Mouse (Mus musculus): Measurements from ENCODE around the gene Abhd5. TPM values are rescaled to one million over a fixed set of nuclear protein-coding genes. Genes with fewer than 3 reads are reported as not detected.

The Abhd5 gene
- polyA plus RNA-seq, 1 experiment from 2014 or later = 21.2 TPM

GRCm38 (mm10) chr9:122350396-122351130 is 845 bp upstream of the Abhd5 start:
- 0 out of 2 replicates have a peak, but pooled peaks cover 2% of the 10 kb centered on the region for H3K27me3 ChIP-seq
- no peaks in the 10 kb centered on the region for H3K36me3 ChIP-seq
- peak overlapping the region; percentile 71 for H3K4me3 ChIP-seq
- H3K9ac ChIP-seq = peak overlapping the region; percentile 80
- peak overlapping the region; percentile 65 for H3K4me2 ChIP-seq
- H3K27ac ChIP-seq = peak overlapping the region; percentile 84; the same call in 1 of the 2 replicates
- peaks cover 8% of the 10 kb centered on the region for H3K4me1 ChIP-seq (replicated peaks)
- peak; percentile 1; the same call in 1 of the 2 replicates for ATAC-seq (ENCODE audit: low FRiP score)
- 75% methylated on average over 7 of the region's 7 CpGs for WGBS
- no peaks in the 10 kb centered on the region for H3K9me3 ChIP-seq

GRCm38 (mm10) chr9:122352025-122352392 is 601 bp downstream of the Abhd5 start:
- Histone ChIP-seq H3K4me3 (peak overlapping the region; percentile 71), H3K4me1 (replicated peaks) (peaks cover 8% of the 10 kb centered on the region), H3K9me3 (no peaks in the 10 kb centered on the region), H3K27ac (peak overlapping the region; percentile 84), H3K4me2 (peak overlapping the region; percentile 65), H3K27me3 (0 out of 2 replicates have a peak, but pooled peaks cover 2% of the 10 kb centered on the region), H3K36me3 (no peaks in the 10 kb centered on the region), H3K9ac (peak overlapping the region; percentile 80)
- ATAC-seq (ENCODE audit: low FRiP score) = no peak
- WGBS = 1% methylated on average over 27 of the region's 30 CpGs

DNA sequence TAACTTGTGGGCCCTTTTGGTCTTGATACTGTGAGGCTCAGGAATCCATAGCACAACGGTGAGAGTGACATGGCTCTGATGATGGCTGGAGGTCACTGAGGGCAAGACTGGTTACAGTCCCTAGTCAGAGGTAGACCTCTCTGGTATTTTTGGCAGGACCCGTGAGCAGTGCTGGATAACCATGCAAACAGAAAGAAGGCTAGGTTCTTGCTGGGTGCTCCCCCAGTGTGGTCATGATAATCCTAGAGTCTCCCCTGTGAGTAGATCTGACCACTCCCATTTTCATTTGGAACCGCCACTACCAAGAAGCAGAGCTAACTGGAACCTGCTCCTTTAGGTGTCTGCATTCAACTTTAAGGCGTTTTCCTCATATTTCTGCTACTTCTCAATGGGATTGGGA is 1.5 kb downstream of the Abhd5 start:
- Histone ChIP-seq H3K27ac (no peak overlapping the region), H3K4me2 (no peak overlapping the region)

GRCm38 (mm10) chr9:122354240-122354639 is 2.8 kb downstream of the Abhd5 start:
- no peak for ATAC-seq (ENCODE audit: low FRiP score)
- Histone ChIP-seq H3K36me3 (no peaks in the 10 kb centered on the region), H3K4me2 (no peak overlapping the region), H3K9me3 (no peaks in the 10 kb centered on the region), H3K4me1 (replicated peaks) (peaks cover 8% of the 10 kb centered on the region), H3K27ac (no peak overlapping the region), H3K9ac (no peak overlapping the region), H3K4me3 (no peak overlapping the region), H3K27me3 (0 out of 2 replicates have a peak, but pooled peaks cover 2% of the 10 kb centered on the region)
- 87% methylated on average over 3 of the region's 3 CpGs for WGBS

More for the DNA sequence above, 1.5 kb downstream of the Abhd5 start:
- WGBS = 90% methylated on average over 4 of the region's 4 CpGs
- ATAC-seq (ENCODE audit: low FRiP score) = no peak
- peaks cover 8% of the 10 kb centered on the region for H3K4me1 ChIP-seq (replicated peaks)
- H3K9ac ChIP-seq = no peak overlapping the region
- no peaks in the 10 kb centered on the region for H3K36me3 ChIP-seq
- 0 out of 2 replicates have a peak, but pooled peaks cover 2% of the 10 kb centered on the region for H3K27me3 ChIP-seq
- H3K9me3 ChIP-seq = no peaks in the 10 kb centered on the region
- H3K4me3 ChIP-seq = no peak overlapping the region

GRCm38 (mm10) chr9:122357073-122357472 is 5.7 kb downstream of the Abhd5 start:
- no peak overlapping the region for H3K4me3 ChIP-seq
- H3K27me3 ChIP-seq = 0 out of 2 replicates have a peak, but pooled peaks cover 2% of the 10 kb centered on the region
- 95% methylated on average over 1 of the region's 1 CpGs for WGBS
- H3K27ac ChIP-seq = no peak overlapping the region
- no peak for ATAC-seq (ENCODE audit: low FRiP score)
- H3K4me2 ChIP-seq = no peak overlapping the region
- no peak overlapping the region for H3K9ac ChIP-seq
- peaks cover 6% of the 10 kb centered on the region for H3K4me1 ChIP-seq (replicated peaks)
- no peaks in the 10 kb centered on the region for H3K9me3 ChIP-seq
- H3K36me3 ChIP-seq = no peaks in the 10 kb centered on the region

DNA sequence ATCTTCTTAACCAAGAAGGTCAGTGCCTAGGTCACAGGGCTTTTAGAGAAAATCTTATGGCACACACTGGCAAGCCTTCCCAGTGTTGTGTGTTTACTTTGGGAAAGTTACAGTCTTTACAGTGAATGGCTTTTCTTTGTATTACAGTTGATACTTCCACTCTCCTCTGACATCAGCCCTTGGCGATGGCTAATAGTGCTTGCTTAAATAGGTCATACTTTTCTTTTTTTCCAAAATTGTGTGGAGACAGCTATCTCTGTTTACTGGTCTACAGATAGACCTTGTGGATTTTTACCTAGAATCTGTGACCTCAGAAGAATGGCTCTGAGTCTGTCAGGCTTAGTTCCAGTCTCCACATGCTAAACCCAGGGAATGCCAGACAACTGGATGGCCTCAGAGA is 6.2 kb downstream of the Abhd5 start:
- 96% methylated on average over 1 of the region's 1 CpGs for WGBS

GRCm38 (mm10) chr9:122364171-122364570 is 12.8 kb downstream of the Abhd5 start:
- Histone ChIP-seq H3K36me3 (no peaks in the 10 kb centered on the region), H3K9me3 (no peaks in the 10 kb centered on the region), H3K4me3 (no peak overlapping the region), H3K4me1 (replicated peaks) (no peaks in the 10 kb centered on the region), H3K4me2 (no peak overlapping the region), H3K9ac (no peak overlapping the region), H3K27me3 (no peaks in the 10 kb centered on the region), H3K27ac (no peak overlapping the region)
- 97% methylated on average over 1 of the region's 1 CpGs for WGBS
- ATAC-seq (ENCODE audit: low FRiP score) = no peak

More for the DNA sequence above, 6.2 kb downstream of the Abhd5 start:
- Histone ChIP-seq H3K9me3 (no peaks in the 10 kb centered on the region), H3K4me2 (no peak overlapping the region), H3K4me1 (replicated peaks) (peaks cover 4% of the 10 kb centered on the region), H3K9ac (no peak overlapping the region), H3K4me3 (no peak overlapping the region), H3K27ac (no peak overlapping the region), H3K36me3 (no peaks in the 10 kb centered on the region), H3K27me3 (0 out of 2 replicates have a peak, but pooled peaks cover 2% of the 10 kb centered on the region)
- no peak for ATAC-seq (ENCODE audit: low FRiP score)

- ATAC-seq (ENCODE audit: low FRiP score) = no peak
- Histone ChIP-seq H3K27ac (no peak overlapping the region), H3K4me3 (no peak overlapping the region), H3K36me3 (no peaks in the 10 kb centered on the region), H3K27me3 (no peaks in the 10 kb centered on the region), H3K4me2 (no peak overlapping the region), H3K9ac (no peak overlapping the region), H3K4me1 (replicated peaks) (no peaks in the 10 kb centered on the region), H3K9me3 (no peaks in the 10 kb centered on the region)
- 94% methylated on average over 6 of the region's 6 CpGs for WGBS
Measured at GRCm38 (mm10) chr9:122370292-122370794, 18.9 kb downstream of the Abhd5 start.

DNA sequence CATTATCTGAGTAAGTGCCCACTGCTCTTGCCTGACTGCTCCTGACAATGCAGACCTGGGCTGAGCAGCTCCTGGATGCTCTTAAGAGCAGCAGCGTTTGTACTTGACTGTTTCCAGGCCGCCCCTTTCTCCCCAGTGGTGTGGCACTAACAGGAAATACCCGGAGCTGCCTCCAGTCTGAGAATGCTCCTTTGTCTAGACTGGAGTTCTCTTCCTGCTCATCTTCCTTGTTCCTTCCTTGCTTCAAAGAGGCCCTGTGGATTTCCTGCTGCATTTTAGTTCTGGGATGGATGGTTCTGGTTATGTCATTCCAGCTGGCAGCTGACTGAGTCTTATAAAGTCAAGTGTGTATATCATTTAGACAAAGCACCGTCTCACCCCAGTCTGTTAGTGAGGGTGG is 21.1 kb downstream of the Abhd5 start:
- H3K9me3 ChIP-seq = no peaks in the 10 kb centered on the region
- H3K4me1 ChIP-seq (replicated peaks) = no peaks in the 10 kb centered on the region
- no peaks in the 10 kb centered on the region for H3K36me3 ChIP-seq
- no peak overlapping the region for H3K4me3 ChIP-seq
- no peak overlapping the region for H3K9ac ChIP-seq
- H3K27ac ChIP-seq = no peak overlapping the region
- ATAC-seq (ENCODE audit: low FRiP score) = no peak
- H3K27me3 ChIP-seq = no peaks in the 10 kb centered on the region
- 65% methylated on average over 4 of the region's 4 CpGs for WGBS
- H3K4me2 ChIP-seq = no peak overlapping the region

- Histone ChIP-seq H3K27me3 (no peaks in the 10 kb centered on the region), H3K9me3 (no peaks in the 10 kb centered on the region), H3K27ac (no peak overlapping the region), H3K4me1 (replicated peaks) (no peaks in the 10 kb centered on the region), H3K36me3 (0 out of 2 replicates have a peak, but pooled peaks cover under 1% of the 10 kb centered on the region), H3K4me3 (no peak overlapping the region), H3K4me2 (no peak overlapping the region), H3K9ac (no peak overlapping the region)
- 97% methylated on average over 1 of the region's 1 CpGs for WGBS
- ATAC-seq (ENCODE audit: low FRiP score) = no peak
Measured at GRCm38 (mm10) chr9:122372991-122373390, 21.6 kb downstream of the Abhd5 start.

GRCm38 (mm10) chr9:122378986-122379385 is 27.6 kb downstream of the Abhd5 start:
- ATAC-seq (ENCODE audit: low FRiP score) = no peak
- H3K9me3 ChIP-seq = no peaks in the 10 kb centered on the region
- 0 out of 2 replicates have a peak, but pooled peaks cover 15% of the 10 kb centered on the region for H3K27me3 ChIP-seq
- 85% methylated on average over 6 of the region's 6 CpGs for WGBS
- H3K4me3 ChIP-seq = no peak overlapping the region
- H3K27ac ChIP-seq = no peak overlapping the region
- no peak overlapping the region for H3K4me2 ChIP-seq
- H3K9ac ChIP-seq = no peak overlapping the region
- peaks cover 22% of the 10 kb centered on the region for H3K36me3 ChIP-seq
- 0 out of 2 replicates have a peak, but pooled peaks cover 3% of the 10 kb centered on the region for H3K4me1 ChIP-seq (replicated peaks)

DNA sequence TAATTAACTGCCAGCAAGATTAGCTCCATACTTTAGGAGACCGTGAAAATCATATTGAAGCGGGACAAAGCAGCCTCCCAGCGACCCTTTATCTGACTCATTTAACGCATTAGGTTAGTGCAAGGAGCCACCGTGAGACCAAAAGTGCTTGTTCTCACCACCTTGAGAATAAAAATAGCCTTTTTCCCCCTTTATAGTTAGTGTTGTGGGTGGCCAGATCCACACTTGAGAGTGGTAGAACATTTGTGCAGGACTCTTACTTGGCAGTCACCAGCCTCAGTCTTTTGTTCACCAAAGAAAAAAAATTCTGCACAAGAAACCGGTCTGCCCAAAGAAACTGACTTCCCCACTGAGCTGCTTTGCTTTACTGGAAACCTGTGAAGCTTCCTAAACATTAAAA is 29.6 kb downstream of the Abhd5 start:
- WGBS = 25% methylated on average over 6 of the region's 6 CpGs
- Histone ChIP-seq H3K27me3 (0 out of 2 replicates have a peak, but pooled peaks cover 15% of the 10 kb centered on the region), H3K4me2 (no peak overlapping the region), H3K27ac (no peak overlapping the region), H3K36me3 (peaks cover 24% of the 10 kb centered on the region), H3K4me3 (no peak overlapping the region), H3K9ac (no peak overlapping the region), H3K9me3 (no peaks in the 10 kb centered on the region), H3K4me1 (replicated peaks) (0 out of 2 replicates have a peak, but pooled peaks cover 3% of the 10 kb centered on the region)
- ATAC-seq (ENCODE audit: low FRiP score) = no peak
